Comparison of ENCODE assay signal across 15 mouse cellular contexts in the genomic region with DNA sequence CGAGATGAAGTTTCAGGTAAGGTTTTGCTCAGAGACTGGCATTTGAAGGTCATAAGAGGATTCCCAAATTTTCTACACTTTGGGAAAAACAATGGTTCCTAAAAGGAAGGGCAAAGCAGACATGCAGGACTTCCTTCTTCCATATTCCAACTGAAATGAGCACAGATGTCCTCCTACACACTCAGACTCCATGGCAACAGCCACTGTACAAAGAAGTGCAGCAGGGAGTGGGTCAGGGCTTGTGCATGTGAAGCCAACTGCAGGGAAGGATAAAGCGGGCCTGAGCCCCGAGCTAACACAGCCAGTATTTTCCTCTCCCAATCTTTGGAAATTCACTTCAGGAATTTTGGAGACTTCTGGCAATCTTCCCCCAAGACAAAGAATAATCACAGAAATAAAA.
DNase-seq lines count a peak whose midpoint lies in the region; ATAC-seq lines count a peak whose summit lies in the region.
"Had no signal": no experiment of that assay in that cellular context is flagged by ENCODE, and none has a peak within 500 bp of the region (broad histone marks: within the 10 kb centered on the region; RNA-seq: fewer than 3 reads in every experiment).

No protein-coding gene starts in this region.

- DNase-seq in hindbrain, embryonic 10.5 days (ENCODE audit: low spot score) = no peak
- DNase-seq in right cerebral cortex, adult 18-20 months = peak; percentile 76
- no peak for DNase-seq in right cerebral cortex, postnatal 4 days
- DNase-seq in left cerebral cortex, adult 9 months (ENCODE audit: low spot score in 2 of 2) = peak; percentile 35 to 60
- DNase-seq in telencephalon, adult 2 months (ENCODE audit: low read depth, low spot score) = peak; percentile 81
- DNase-seq in adrenal gland, postnatal 36 days = no peak
- DNase-seq in gastrocnemius, postnatal 25 days = no peak
- DNase-seq: adrenal gland, postnatal 10 days; cerebellum, adult 8-10 months; lung, adult 2 months had no signal

- no peaks in the 10 kb centered on the region for H3K27me3 ChIP-seq in hindbrain, embryonic 13.5 days
- H3K27me3 ChIP-seq in hindbrain, embryonic 10.5 days (ENCODE audit: insufficient read depth, poor library complexity, severe bottlenecking) = no peaks in the 10 kb centered on the region
- H3K27me3 ChIP-seq: CH12.LX; limb, embryonic 13.5 days; neural tube, embryonic 12.5 days had no signal

- peak overlapping the region; percentile 41; the same call in 1 of the 2 replicates for H3K27ac ChIP-seq in hindbrain, embryonic 13.5 days
- no peak overlapping the region for H3K27ac ChIP-seq in hindbrain, embryonic 10.5 days
- H3K27ac ChIP-seq: kidney, postnatal 0 days; limb, embryonic 13.5 days; neural tube, embryonic 12.5 days had no signal

- H3K4me1 ChIP-seq in hindbrain, embryonic 13.5 days (replicated peaks) = peaks cover 2% of the 10 kb centered on the region; the same call in 1 of the 2 replicates
- 0 out of 2 replicates have a peak, but pooled peaks cover 3% of the 10 kb centered on the region for H3K4me1 ChIP-seq in hindbrain, embryonic 10.5 days (replicated peaks)
- H3K4me1 ChIP-seq: limb, embryonic 13.5 days; neural tube, embryonic 12.5 days had no signal

- no peak overlapping the region for H3K4me2 ChIP-seq in hindbrain, embryonic 13.5 days
- H3K4me2 ChIP-seq: limb, embryonic 13.5 days; neural tube, embryonic 12.5 days had no signal

- WGBS in hindbrain, embryonic 13.5 days = 69% methylated on average over 3 of the region's 3 CpGs
- WGBS in hindbrain, embryonic 10.5 days = 84% methylated on average over 3 of the region's 3 CpGs

- H3K9me3 ChIP-seq in hindbrain, embryonic 13.5 days = no peaks in the 10 kb centered on the region
- H3K9me3 ChIP-seq in hindbrain, embryonic 10.5 days = no peaks in the 10 kb centered on the region
- H3K9me3 ChIP-seq: limb, embryonic 13.5 days; neural tube, embryonic 12.5 days had no signal

- no peak overlapping the region for H3K4me3 ChIP-seq in hindbrain, embryonic 13.5 days
- H3K4me3 ChIP-seq in hindbrain, embryonic 10.5 days = no peak overlapping the region
- H3K4me3 ChIP-seq: limb, embryonic 13.5 days; neural tube, embryonic 12.5 days had no signal

- no peak for ATAC-seq in hindbrain, embryonic 13.5 days (ENCODE audit: low FRiP score)

- peaks cover 20% of the 10 kb centered on the region for H3K36me3 ChIP-seq in hindbrain, embryonic 13.5 days
- H3K36me3 ChIP-seq in hindbrain, embryonic 10.5 days = peaks cover 12% of the 10 kb centered on the region

- H3K9ac ChIP-seq in hindbrain, embryonic 13.5 days = no peak overlapping the region
- H3K9ac ChIP-seq: limb, embryonic 13.5 days; neural tube, embryonic 12.5 days had no signal

Comparison
In these comparisons a context has a peak if more than half of its experiments do, and no peak if none do; other contexts are left out.
1. DNase-seq: peak in right cerebral cortex, adult 18-20 months (single experiment), left cerebral cortex, adult 9 months (2 of 2) and telencephalon, adult 2 months (single experiment); none in hindbrain, embryonic 10.5 days (single experiment), right cerebral cortex, postnatal 4 days (single experiment), adrenal gland, postnatal 36 days (0 of 2) and gastrocnemius, postnatal 25 days (single experiment).